Mouse (Mus musculus) kidney, postnatal 25 days (tissue): ENCODE results near the gene Timp3.

Experiments
- DNase-seq, 2 experiments: peaks; one replicate each; pipeline ENCODE4 v3.0.0; 2021; ENCODE audit warnings: mixed read lengths in 2 of 2

The Timp3 gene

GRCm38 (mm10) chr10:86298326-86298725, 1.8 kb upstream of the Timp3 start:
- DNase-seq, result peak; percentile 66 to 83

GRCm38 (mm10) chr10:86299795-86300194, 377 bp upstream of the Timp3 start:
- DNase-seq, result no peak

- DNase-seq, result no peak
These were observed 932 bp downstream of the Timp3 start for GRCm38 (mm10) chr10:86301117-86301490.

GRCm38 (mm10) chr10:86301593-86302317, 1.6 kb downstream of the Timp3 start:
- peak in 1 of 2 experiments; percentile 62 for DNase-seq

- DNase-seq, result no peak
These were observed 2.1 kb downstream of the Timp3 start for GRCm38 (mm10) chr10:86302318-86302648.

GRCm38 (mm10) chr10:86302761-86303494, 2.8 kb downstream of the Timp3 start:
- DNase-seq, result peak; percentile 88 to 92

- peak in 1 of 2 experiments; percentile 31 for DNase-seq
These were observed 3.3 kb downstream of the Timp3 start for GRCm38 (mm10) chr10:86303495-86303876.

GRCm38 (mm10) chr10:86304583-86304982, 4.4 kb downstream of the Timp3 start:
- peak; percentile 49 to 61 for DNase-seq

GRCm38 (mm10) chr10:86307235-86307634, 7.1 kb downstream of the Timp3 start:
- no peak for DNase-seq

GRCm38 (mm10) chr10:86310527-86310926, 10.4 kb downstream of the Timp3 start:
- peak; percentile 52 to 63 for DNase-seq

GRCm38 (mm10) chr10:86312976-86313375, 12.8 kb downstream of the Timp3 start:
- no peak for DNase-seq

- DNase-seq, result peak in 1 of 2 experiments; percentile 37
These were observed 13.3 kb downstream of the Timp3 start for GRCm38 (mm10) chr10:86313448-86313847.

GRCm38 (mm10) chr10:86315513-86315912, 15.3 kb downstream of the Timp3 start:
- peak in 1 of 2 experiments; percentile 71 for DNase-seq

- DNase-seq, result no peak
These were observed 17.5 kb downstream of the Timp3 start for GRCm38 (mm10) chr10:86317633-86318032.

GRCm38 (mm10) chr10:86318552-86319140, 18.5 kb downstream of the Timp3 start:
- DNase-seq, result no peak

GRCm38 (mm10) chr10:86319526-86319925, 19.4 kb downstream of the Timp3 start:
- no peak for DNase-seq

GRCm38 (mm10) chr10:86320204-86320603, 20.0 kb downstream of the Timp3 start:
- DNase-seq, result no peak

GRCm38 (mm10) chr10:86321194-86321593, 21.0 kb downstream of the Timp3 start:
- no peak for DNase-seq

GRCm38 (mm10) chr10:86322006-86322405, 21.8 kb downstream of the Timp3 start:
- DNase-seq, result no peak

GRCm38 (mm10) chr10:86323275-86323994, 23.3 kb downstream of the Timp3 start:
- no peak for DNase-seq

- DNase-seq, result no peak
These were observed 25.1 kb downstream of the Timp3 start for GRCm38 (mm10) chr10:86325272-86325671.

GRCm38 (mm10) chr10:86328143-86328542, 28.0 kb downstream of the Timp3 start:
- DNase-seq, result no peak

- DNase-seq, result no peak
These were observed 28.5 kb downstream of the Timp3 start for GRCm38 (mm10) chr10:86328691-86329090.
